Mouse (Mus musculus) hematopoietic multipotent progenitor cell, adult 10-12 weeks (in vitro differentiated cells): ENCODE measurements around the gene Defa34. TPM values are rescaled to one million over a fixed set of nuclear protein-coding genes. Genes with fewer than 3 reads are reported as not detected.

Source experiments
- polyA plus RNA-seq: library from polyadenylated mRNA; stranded (reverse); fragments of >175 nt; gene quantifications from 2 replicates; pipeline ENCODE4 v1.2.3, GENCODE M21; 2012; ENCODE audit warnings: low replicate concordance

Defa34 gene
- not detected in 2 replicates for polyA plus RNA-seq

GRCm38 (mm10) chr8:21665497-21665896 lies at the start of gene Defa34:
Gene Defa34 (plus strand): TSS chr8:21665797.

GRCm38 (mm10) chr8:21617883-21618282 lies 47.7 kb upstream of the Defa34 start, which contains the start of gene Defa26:
Gene Defa26 (plus strand): TSS chr8:21618183.

GRCm38 (mm10) chr8:21655480-21655879 lies 10.1 kb upstream of the Defa34 start, which contains the start of gene Defa17:
Gene Defa17 (plus strand): TSS chr8:21655780.

GRCm38 (mm10) chr8:21703545-21703944 lies 37.9 kb downstream of the Defa34 start, which contains the start of gene AY761184:
Gene AY761184 (minus strand): TSS chr8:21703645.

Other genes with a start within 250 kb of the Defa34 start
- not detected in 2 replicates for gene Defa36, start 238.4 kb upstream of the Defa34 start, polyA plus RNA-seq
- gene Gm7849, start 209.2 kb upstream of the Defa34 start, polyA plus RNA-seq = not detected in 2 replicates
- gene Defa20, start 156.5 kb upstream of the Defa34 start, polyA plus RNA-seq = not detected in 2 replicates
- not detected in 2 replicates for gene Defa32, start 136.8 kb upstream of the Defa34 start, polyA plus RNA-seq
- not detected in 2 replicates for gene Defa37, start 100.4 kb upstream of the Defa34 start, polyA plus RNA-seq
- not detected in 2 replicates for gene Defa28, start 82.8 kb upstream of the Defa34 start, polyA plus RNA-seq
- gene Gm7861, start 71.3 kb upstream of the Defa34 start, polyA plus RNA-seq = not detected in 2 replicates
- gene Defa26, start 47.6 kb upstream of the Defa34 start, polyA plus RNA-seq = not detected in 2 replicates
- gene Defa17, start 10.0 kb upstream of the Defa34 start, polyA plus RNA-seq = not detected in 2 replicates
- not detected in 2 replicates for gene AY761184, start 37.8 kb downstream of the Defa34 start, polyA plus RNA-seq
- not detected in 2 replicates for gene Defa24, start 68.7 kb downstream of the Defa34 start, polyA plus RNA-seq
- gene Defb50, start 157.7 kb downstream of the Defa34 start, polyA plus RNA-seq = not detected in 2 replicates
- gene Defb2, start 174.1 kb downstream of the Defa34 start, polyA plus RNA-seq = not detected in 2 replicates
- gene Defb10, start 193.1 kb downstream of the Defa34 start, polyA plus RNA-seq = not detected in 2 replicates
- gene Defb9, start 219.6 kb downstream of the Defa34 start, polyA plus RNA-seq = not detected in 2 replicates
- not detected in 2 replicates for gene Defb11, start 240.6 kb downstream of the Defa34 start, polyA plus RNA-seq